Mouse (Mus musculus) bone marrow, adult 2 months (tissue): ENCODE measurements at regions not wholly inside any gene's neighbourhood (a gene's known extent, or its start where the extent isn't known, plus 50 kb on each side); places are given as distances from the start of the nearest gene placed in this dataset.

ENCODE experiments used
- H3K27ac ChIP-seq: fragments of 200-500 bp; 2 replicates; pipeline ENCODE4 v1.5.1; 2012; ENCODE audit warnings: low read depth, mild to moderate bottlenecking, control low read depth, inconsistent platforms, low read length; ENCODE audit not compliant: control insufficient read depth, poor library complexity, insufficient read depth
- H3K4me1 ChIP-seq: fragments of 200-500 bp; 2 replicates; pipeline ENCODE4 v1.6.1; 2011; ENCODE audit warnings: low read length; ENCODE audit not compliant: control insufficient read depth, insufficient read depth
- H3K4me3 ChIP-seq: fragments of 200-500 bp; replicated peaks from 2 replicates; pipeline ENCODE3; 2011; ENCODE audit warnings: mild to moderate bottlenecking, low read depth, low read length, control low read depth; ENCODE audit not compliant: control insufficient read depth
- CTCF ChIP-seq: fragments of 200-500 bp; IDR thresholded peaks from 2 replicates; pipeline ENCODE4 v1.5.1; 2011; ENCODE audit warnings: low read length, control low read depth; ENCODE audit not compliant: control insufficient read depth, insufficient read depth
- POLR2A ChIP-seq: fragments of 200-500 bp; IDR thresholded peaks from 2 replicates; pipeline ENCODE4 v1.6.1; 2011; ENCODE audit warnings: low read depth, mild to moderate bottlenecking, control low read depth, low read length, borderline replicate concordance; ENCODE audit not compliant: control insufficient read depth
- whole genome bisulfite sequencing: fragments of 180-500 bp; shearing (Covaris S2); methylation state at CpG from one replicate; pipeline ENCODE4 v1.1.7; 2018; 5-methylcytosine and 5-hydroxymethylcytosine counted together

GRCm38 (mm10) chr1:13839619-13840308, 2253.4 kb downstream of the 4930444P10Rik start:
- no peak overlapping the region for H3K4me3 ChIP-seq
- TF ChIP-seq CTCF (no peak), POLR2A (no peak)
- H3K4me1 ChIP-seq: no peaks in the 10 kb centered on the region
- H3K27ac ChIP-seq: no peak overlapping the region
- 12% methylated on average over 11 of the region's 11 CpGs for WGBS

- H3K27ac ChIP-seq: no peak overlapping the region
- TF ChIP-seq POLR2A: no peak
- no peak for TF ChIP-seq CTCF
- no peak overlapping the region for H3K4me3 ChIP-seq
- no peaks in the 10 kb centered on the region for H3K4me1 ChIP-seq
- WGBS: 82% methylated on average over 12 of the region's 12 CpGs
Observed at GRCm38 (mm10) chr1:13834860-13835840, 2258.0 kb downstream of the 4930444P10Rik start.

GRCm38 (mm10) chr1:13807786-13808185, 2285.3 kb downstream of the 4930444P10Rik start:
- no peaks in the 10 kb centered on the region for H3K4me1 ChIP-seq
- WGBS: 75% methylated on average over 4 of the region's 4 CpGs
- no peak overlapping the region for H3K27ac ChIP-seq
- no peak for TF ChIP-seq CTCF
- TF ChIP-seq POLR2A: no peak
- H3K4me3 ChIP-seq: no peak overlapping the region

- Histone ChIP-seq H3K27ac (no peak overlapping the region), H3K4me3 (no peak overlapping the region), H3K4me1 (no peaks in the 10 kb centered on the region)
- TF ChIP-seq CTCF: no peak
- no peak for TF ChIP-seq POLR2A
- WGBS: 80% methylated on average over 1 of the region's 1 CpGs
Observed at GRCm38 (mm10) chr1:13800460-13800859, 2292.7 kb downstream of the 4930444P10Rik start.

GRCm38 (mm10) chr1:13798848-13799247, 2294.3 kb downstream of the 4930444P10Rik start:
- TF ChIP-seq CTCF (no peak), POLR2A (no peak)
- 54% methylated on average over 1 of the region's 1 CpGs for WGBS
- Histone ChIP-seq H3K4me3 (no peak overlapping the region), H3K4me1 (no peaks in the 10 kb centered on the region), H3K27ac (no peak overlapping the region)

- no peaks in the 10 kb centered on the region for H3K4me1 ChIP-seq
- H3K27ac ChIP-seq: no peak overlapping the region
Observed at GRCm38 (mm10) chr1:13795196-13795595, 2297.9 kb downstream of the 4930444P10Rik start.

GRCm38 (mm10) chr1:13789318-13790085, 2303.6 kb downstream of the 4930444P10Rik start:
- WGBS: 48% methylated on average over 13 of the region's 13 CpGs
- no peak overlapping the region for H3K4me3 ChIP-seq
- H3K27ac ChIP-seq: no peak overlapping the region
- TF ChIP-seq CTCF (peak; percentile 85), POLR2A (no peak)
- H3K4me1 ChIP-seq: no peaks in the 10 kb centered on the region

More at GRCm38 (mm10) chr1:13795196-13795595, 2297.9 kb downstream of the 4930444P10Rik start:
- no peak for TF ChIP-seq POLR2A
- TF ChIP-seq CTCF: no peak
- H3K4me3 ChIP-seq: no peak overlapping the region

- no peak overlapping the region for H3K4me3 ChIP-seq
- no peak overlapping the region for H3K27ac ChIP-seq
- TF ChIP-seq CTCF (no peak), POLR2A (no peak)
- no peaks in the 10 kb centered on the region for H3K4me1 ChIP-seq
- WGBS: 69% methylated on average over 2 of the region's 2 CpGs
Observed at GRCm38 (mm10) chr1:13787016-13787415, 2306.1 kb downstream of the 4930444P10Rik start.
